Mouse (Mus musculus) liver, adult 2 months (tissue): ENCODE data around the gene Pate2.

Experiments used
- CTCF ChIP-seq: fragments of 200-500 bp; IDR thresholded peaks from 2 replicates; pipeline ENCODE4 v1.5.1; 2011; ENCODE audit warnings: low read depth, low read length, control low read depth
- POLR2A ChIP-seq: fragments of 200-500 bp; IDR thresholded peaks from 2 replicates; pipeline ENCODE4 v1.6.1; 2011; ENCODE audit warnings: low read length, control low read depth; ENCODE audit not compliant: insufficient read depth; ENCODE audit errors: extremely low read depth

DNA sequence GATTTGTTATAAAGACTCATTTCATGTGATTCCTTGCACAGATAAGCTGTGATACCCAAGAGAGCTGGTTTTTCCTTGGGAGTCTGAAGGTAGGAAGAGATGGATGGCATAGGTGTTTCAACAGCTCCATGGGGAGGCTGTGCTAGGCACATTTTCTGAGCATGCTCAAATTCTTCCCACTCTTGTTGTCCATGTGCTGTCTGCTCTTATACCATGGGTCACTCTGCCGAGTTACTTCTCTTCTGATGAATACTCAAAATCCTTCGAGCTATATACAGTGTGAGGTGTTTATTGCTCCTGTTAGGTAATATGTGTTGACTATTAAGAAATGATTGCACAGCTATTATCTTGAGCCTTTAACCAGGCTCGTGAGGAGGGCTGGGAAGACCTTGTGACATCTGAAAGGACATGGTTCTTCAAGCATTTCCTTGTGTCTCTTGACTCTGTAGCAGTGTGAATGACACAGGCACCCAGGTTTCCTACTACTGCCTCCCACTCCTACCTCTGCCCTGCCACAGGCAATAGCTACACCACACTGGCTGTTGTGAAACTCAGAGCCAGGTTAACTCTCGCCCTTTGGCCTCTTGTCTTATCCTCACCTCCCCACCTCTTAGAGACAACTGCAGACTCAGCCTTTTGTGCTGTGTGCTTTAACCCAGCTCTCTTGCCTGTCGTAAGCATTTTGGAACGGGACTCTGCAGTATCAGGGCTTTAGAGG lies 49.3 kb upstream of the Pate2 start:
- TF ChIP-seq POLR2A (no peak), CTCF (no peak)
